Mouse (Mus musculus) forebrain, postnatal 0 days (tissue): ENCODE data around the gene Slc35e2. TPM values are rescaled to one million over a fixed set of nuclear protein-coding genes. Genes with fewer than 3 reads are reported as not detected.

Source experiments
- ATAC-seq: fragments of 200-750 bp; cut with Nextera tagmentation; 2 replicates; pipeline ENCODE4 v1.8.0; 2017; ENCODE audit warnings: mild to moderate bottlenecking, moderate library complexity
- DNase-seq: peaks from one replicate; pipeline ENCODE4 v3.0.0-alpha.2; 2015
- H3K27ac ChIP-seq: fragments of 300-500 bp; sonication (generic); 2 replicates; pipeline ENCODE4 v1.5.1; 2014; ENCODE audit warnings: low read depth, mild to moderate bottlenecking, antibody characterized with exemption, low read length, moderate library complexity, mixed read lengths
- H3K27me3 ChIP-seq: fragments of 300-500 bp; sonication (generic); 2 replicates; pipeline ENCODE4 v1.6.1; 2014; ENCODE audit warnings: mild to moderate bottlenecking, low read length, mixed read lengths; ENCODE audit not compliant: insufficient read depth
- H3K36me3 ChIP-seq: fragments of 300-500 bp; sonication (generic); 2 replicates; pipeline ENCODE4 v1.6.1; 2014; ENCODE audit warnings: mild to moderate bottlenecking, moderate library complexity; ENCODE audit not compliant: insufficient read depth
- H3K4me1 ChIP-seq: fragments of 300-500 bp; sonication (generic); 2 replicates; pipeline ENCODE4 v1.6.1; 2014; ENCODE audit warnings: antibody characterized with exemption; ENCODE audit not compliant: insufficient read depth
- H3K4me2 ChIP-seq: fragments of 300-500 bp; sonication (generic); 2 replicates; pipeline ENCODE4 v1.6.1; 2014; ENCODE audit warnings: low read depth, mild to moderate bottlenecking, moderate library complexity
- H3K4me3 ChIP-seq: fragments of 300-500 bp; sonication (generic); 2 replicates; pipeline ENCODE4 v1.5.1; 2014; ENCODE audit warnings: low read depth, low read length, mixed read lengths
- H3K9ac ChIP-seq: fragments of 300-500 bp; sonication (generic); 2 replicates; pipeline ENCODE4 v1.6.1; 2014; ENCODE audit warnings: mild to moderate bottlenecking
- H3K9me3 ChIP-seq: fragments of 300-500 bp; sonication (generic); 2 replicates; pipeline ENCODE4 v1.6.1; 2016; ENCODE audit warnings: low read length
- CTCF ChIP-seq: sonication (generic); IDR thresholded peaks from 2 replicates; pipeline ENCODE4 v1.5.1; 2016; ENCODE audit warnings: antibody characterized with exemption, control low read depth, low read depth
- WGBS: fragments of 180-500 bp; shearing (Covaris S2); extraction: QIAGEN DNeasy Blood & Tissue Kit; methylation state at CpG from one replicate; pipeline ENCODE4 v1.1.7; 2014; 5-methylcytosine and 5-hydroxymethylcytosine counted together
- polyA plus RNA-seq: library from polyadenylated mRNA; unstranded; fragments of >200 nt; fragmentation: Nextera tagmentation; extraction: Ambion mirVana; gene quantifications from 2 replicates; pipeline ENCODE4 v1.2.1, GENCODE M21; 2015
- total RNA-seq: library from RNA; depleted of rRNA; stranded (reverse); fragments of >200 nt; gene quantifications from 2 replicates; pipeline ENCODE4 v1.2.3, GENCODE M21; 2014

Gene Slc35e2
- total and polyA plus RNA-seq, 2 experiments from 2014 or later = 10.5 to 49.2 TPM

- no peak overlapping the region for H3K27ac ChIP-seq
- no peak overlapping the region for H3K9ac ChIP-seq
- peak; percentile 28 for DNase-seq
- TF ChIP-seq CTCF = no peak
- peak overlapping the region; percentile 21 for H3K4me3 ChIP-seq
- 9% methylated on average over 50 of the region's 52 CpGs for WGBS
- no peaks in the 10 kb centered on the region for H3K9me3 ChIP-seq
- peak; percentile 21; the same call in 1 of the 2 replicates for ATAC-seq
- peak overlapping the region; percentile 40 for H3K4me2 ChIP-seq
- peaks cover 11% of the 10 kb centered on the region for H3K4me1 ChIP-seq
- H3K36me3 ChIP-seq = peaks cover 70% of the 10 kb centered on the region
- peaks cover 37% of the 10 kb centered on the region for H3K27me3 ChIP-seq
These were observed 53.5 kb downstream of the Slc35e2 start for GRCm38 (mm10) chr4:155654456-155655298.

- H3K4me2 ChIP-seq = no peak overlapping the region
- 93% methylated on average over 13 of the region's 13 CpGs for WGBS
- ATAC-seq (no peak), DNase-seq (no peak)
- no peak overlapping the region for H3K9ac ChIP-seq
- H3K4me1 ChIP-seq = peaks cover 11% of the 10 kb centered on the region
- TF ChIP-seq CTCF = no peak
- peaks cover 60% of the 10 kb centered on the region for H3K36me3 ChIP-seq
- H3K27ac ChIP-seq = no peak overlapping the region
- no peaks in the 10 kb centered on the region for H3K9me3 ChIP-seq
- H3K4me3 ChIP-seq = no peak overlapping the region
- peaks cover 37% of the 10 kb centered on the region for H3K27me3 ChIP-seq
These were observed 55.1 kb downstream of the Slc35e2 start for GRCm38 (mm10) chr4:155656214-155656751.

- H3K4me3 ChIP-seq = no peak overlapping the region
- H3K36me3 ChIP-seq = peaks cover 55% of the 10 kb centered on the region
- H3K4me2 ChIP-seq = no peak overlapping the region
- DNase-seq (no peak), ATAC-seq (no peak)
- H3K4me1 ChIP-seq = peaks cover 3% of the 10 kb centered on the region; the same call in 1 of the 2 replicates
- 95% methylated on average over 10 of the region's 10 CpGs for WGBS
- no peak overlapping the region for H3K27ac ChIP-seq
- H3K9ac ChIP-seq = no peak overlapping the region
- peaks cover 22% of the 10 kb centered on the region for H3K27me3 ChIP-seq
- H3K9me3 ChIP-seq = no peaks in the 10 kb centered on the region
- no peak for TF ChIP-seq CTCF
These were observed 57.7 kb downstream of the Slc35e2 start for GRCm38 (mm10) chr4:155658961-155659360.

- H3K4me3 ChIP-seq = no peak overlapping the region
- peaks cover 5% of the 10 kb centered on the region; the same call in 1 of the 2 replicates for H3K27me3 ChIP-seq
- ATAC-seq (no peak), DNase-seq (no peak)
- no peak for TF ChIP-seq CTCF
- no peak overlapping the region for H3K4me2 ChIP-seq
- peaks cover 61% of the 10 kb centered on the region for H3K36me3 ChIP-seq
- WGBS = 85% methylated on average over 12 of the region's 12 CpGs
- H3K27ac ChIP-seq = no peak overlapping the region
- H3K9ac ChIP-seq = no peak overlapping the region
- no peaks in the 10 kb centered on the region for H3K9me3 ChIP-seq
- H3K4me1 ChIP-seq = no peaks in the 10 kb centered on the region
These were observed 59.4 kb downstream of the Slc35e2 start for GRCm38 (mm10) chr4:155660641-155661040.

- Histone ChIP-seq H3K4me2 (no peak overlapping the region), H3K36me3 (peaks cover 22% of the 10 kb centered on the region), H3K9me3 (no peaks in the 10 kb centered on the region), H3K27me3 (no peaks in the 10 kb centered on the region), H3K4me3 (no peak overlapping the region), H3K9ac (no peak overlapping the region), H3K27ac (no peak overlapping the region), H3K4me1 (peaks cover 6% of the 10 kb centered on the region; the same call in 1 of the 2 replicates)
- DNase-seq = no peak
- ATAC-seq = no peak
- no peak for TF ChIP-seq CTCF
These were observed 65.7 kb downstream of the Slc35e2 start for GRCm38 (mm10) chr4:155666903-155667302.

- H3K27me3 ChIP-seq = no peaks in the 10 kb centered on the region
- peak within 1 kb of the TSS; percentile 83 for H3K9ac ChIP-seq
- DNase-seq (peak; percentile 99), ATAC-seq (peak; percentile 99)
- H3K4me1 ChIP-seq = peaks cover 6% of the 10 kb centered on the region; the same call in 1 of the 2 replicates
- H3K4me3 ChIP-seq = peak within 1 kb of the TSS; percentile 69
- H3K4me2 ChIP-seq = peak within 1 kb of the TSS; percentile 83
- WGBS = 3% methylated on average over 73 of the region's 73 CpGs
- no peaks in the 10 kb centered on the region for H3K9me3 ChIP-seq
- H3K36me3 ChIP-seq = peaks cover 16% of the 10 kb centered on the region
- peak; percentile 30 for TF ChIP-seq CTCF
- peak within 1 kb of the TSS; percentile 78 for H3K27ac ChIP-seq
These were observed 67.7 kb downstream of the Slc35e2 start, which contains the start of gene Mib2 for GRCm38 (mm10) chr4:155668689-155669597. Mib2 (minus strand) TSS chr4:155669198.
